Mouse (Mus musculus) limb, embryonic 13.5 days (tissue): ENCODE results near the gene Ggt6. TPM values are rescaled to one million over a fixed set of nuclear protein-coding genes. Genes with fewer than 3 reads are reported as not detected.
A peak's percentile ranks its signal among the peaks of the same experiment; 100 is the strongest.

Experiments
- ATAC-seq: fragments of 200-750 bp; cut with Nextera tagmentation; 2 replicates; pipeline ENCODE4 v1.8.0; 2017; ENCODE audit warnings: low read depth, moderate number of reproducible peaks, moderate TSS enrichment; ENCODE audit not compliant: low FRiP score
- H3K27ac ChIP-seq: fragments of 300-500 bp; sonication (generic); 2 replicates; pipeline ENCODE4 v1.5.1; 2015; ENCODE audit warnings: inconsistent platforms, mild to moderate bottlenecking, moderate library complexity
- H3K27me3 ChIP-seq: fragments of 300-500 bp; sonication (generic); 2 replicates; pipeline ENCODE4 v1.6.1; 2015; ENCODE audit warnings: mild to moderate bottlenecking, inconsistent platforms
- H3K36me3 ChIP-seq: fragments of 300-500 bp; sonication (generic); 2 replicates; pipeline ENCODE4 v1.6.1; 2015; ENCODE audit warnings: inconsistent platforms, mild to moderate bottlenecking, moderate library complexity
- H3K4me1 ChIP-seq: fragments of 300-500 bp; sonication (generic); 2 replicates; pipeline ENCODE4 v1.6.1; 2015; ENCODE audit warnings: inconsistent platforms
- H3K4me2 ChIP-seq: fragments of 300-500 bp; sonication (generic); replicated peaks from 2 replicates; pipeline ENCODE4 v1.6.1; 2015; ENCODE audit warnings: inconsistent platforms, mild to moderate bottlenecking, moderate library complexity
- H3K4me3 ChIP-seq: fragments of 300-500 bp; sonication (generic); 2 replicates; pipeline ENCODE4 v1.5.1; 2015; ENCODE audit warnings: moderate library complexity, mild to moderate bottlenecking, inconsistent platforms
- H3K9ac ChIP-seq: fragments of 300-500 bp; sonication (generic); 2 replicates; pipeline ENCODE4 v1.6.1; 2015; ENCODE audit warnings: mild to moderate bottlenecking, inconsistent platforms
- H3K9me3 ChIP-seq: fragments of 300-500 bp; sonication (generic); 2 replicates; pipeline ENCODE4 v1.6.1; 2016; ENCODE audit warnings: inconsistent platforms
- WGBS: fragments of 180-500 bp; shearing (Covaris S2); methylation state at CpG from one replicate; pipeline ENCODE4 v1.1.7; 2015; 5-methylcytosine and 5-hydroxymethylcytosine counted together
- polyA plus RNA-seq: library from polyadenylated mRNA; unstranded; fragments of >200 nt; fragmentation: Nextera tagmentation; extraction: Ambion mirVana; gene quantifications from 2 replicates; pipeline ENCODE4 v1.2.1, GENCODE M21; 2015

The Ggt6 gene
- polyA plus RNA-seq, 1 experiment from 2014 or later, result 0.74 TPM

GRCm38 (mm10) chr11:72402017-72402416 is 33.3 kb upstream of the Ggt6 start:
- Histone ChIP-seq H3K4me2 (no peak overlapping the region), H3K9ac (no peak overlapping the region), H3K4me3 (no peak overlapping the region), H3K4me1 (peaks cover 23% of the 10 kb centered on the region), H3K36me3 (peaks cover 8% of the 10 kb centered on the region; the same call in 1 of the 2 replicates), H3K27ac (no peak overlapping the region), H3K9me3 (no peaks in the 10 kb centered on the region), H3K27me3 (peaks cover 12% of the 10 kb centered on the region)
- 82% methylated on average over 5 of the region's 5 CpGs for WGBS
- ATAC-seq, result no peak

- WGBS, result 87% methylated on average over 12 of the region's 12 CpGs
These were observed 32.4 kb upstream of the Ggt6 start for GRCm38 (mm10) chr11:72402969-72403368.

GRCm38 (mm10) chr11:72405532-72405931 is 29.8 kb upstream of the Ggt6 start:
- no peak overlapping the region for H3K4me2 ChIP-seq
- no peak overlapping the region for H3K9ac ChIP-seq
- H3K9me3 ChIP-seq, result no peaks in the 10 kb centered on the region
- no peak overlapping the region for H3K4me3 ChIP-seq
- H3K27ac ChIP-seq, result no peak overlapping the region
- H3K27me3 ChIP-seq, result peaks cover 35% of the 10 kb centered on the region
- peaks cover 4% of the 10 kb centered on the region; the same call in 1 of the 2 replicates for H3K36me3 ChIP-seq
- WGBS, result 54% methylated on average over 4 of the region's 4 CpGs
- no peak for ATAC-seq
- H3K4me1 ChIP-seq, result peaks cover 43% of the 10 kb centered on the region

More at GRCm38 (mm10) chr11:72402969-72403368, 32.4 kb upstream of the Ggt6 start:
- Histone ChIP-seq H3K27ac (no peak overlapping the region), H3K4me2 (no peak overlapping the region), H3K4me1 (peaks cover 23% of the 10 kb centered on the region), H3K9me3 (no peaks in the 10 kb centered on the region), H3K4me3 (no peak overlapping the region), H3K9ac (no peak overlapping the region), H3K27me3 (peaks cover 17% of the 10 kb centered on the region), H3K36me3 (peaks cover 8% of the 10 kb centered on the region; the same call in 1 of the 2 replicates)
- ATAC-seq, result no peak

- Histone ChIP-seq H3K9me3 (no peaks in the 10 kb centered on the region), H3K36me3 (no peaks in the 10 kb centered on the region), H3K9ac (no peak overlapping the region), H3K4me3 (no peak overlapping the region), H3K4me2 (no peak overlapping the region), H3K27ac (no peak overlapping the region), H3K4me1 (peaks cover 46% of the 10 kb centered on the region), H3K27me3 (peaks cover 39% of the 10 kb centered on the region)
- WGBS, result 53% methylated on average over 8 of the region's 8 CpGs
- ATAC-seq, result no peak
These were observed 29.1 kb upstream of the Ggt6 start for GRCm38 (mm10) chr11:72406079-72406675.

GRCm38 (mm10) chr11:72407081-72407480 is 28.2 kb upstream of the Ggt6 start:
- peaks cover 55% of the 10 kb centered on the region for H3K4me1 ChIP-seq
- no peak overlapping the region for H3K9ac ChIP-seq
- H3K27ac ChIP-seq, result no peak overlapping the region

GRCm38 (mm10) chr11:72407574-72407973 is 27.8 kb upstream of the Ggt6 start:
- peaks cover 55% of the 10 kb centered on the region for H3K4me1 ChIP-seq
- H3K27me3 ChIP-seq, result peaks cover 41% of the 10 kb centered on the region

More at GRCm38 (mm10) chr11:72407081-72407480, 28.2 kb upstream of the Ggt6 start:
- H3K36me3 ChIP-seq, result no peaks in the 10 kb centered on the region
- H3K4me2 ChIP-seq, result no peak overlapping the region
- H3K9me3 ChIP-seq, result no peaks in the 10 kb centered on the region
- no peak overlapping the region for H3K4me3 ChIP-seq
- no peak for ATAC-seq
- 22% methylated on average over 3 of the region's 3 CpGs for WGBS
- H3K27me3 ChIP-seq, result peaks cover 41% of the 10 kb centered on the region

GRCm38 (mm10) chr11:72408451-72409170 is 26.7 kb upstream of the Ggt6 start:
- Histone ChIP-seq H3K9ac (no peak overlapping the region), H3K36me3 (no peaks in the 10 kb centered on the region), H3K9me3 (no peaks in the 10 kb centered on the region), H3K27me3 (peaks cover 41% of the 10 kb centered on the region), H3K4me2 (peak overlapping the region; percentile 99), H3K4me3 (0 out of 2 replicates have a peak overlapping the region, but pooled peaks have one; percentile 72), H3K4me1 (peaks cover 61% of the 10 kb centered on the region), H3K27ac (no peak overlapping the region)
- WGBS, result 27% methylated on average over 9 of the region's 9 CpGs
- no peak for ATAC-seq

More at GRCm38 (mm10) chr11:72407574-72407973, 27.8 kb upstream of the Ggt6 start:
- Histone ChIP-seq H3K4me2 (peak overlapping the region; percentile 30), H3K9ac (no peak overlapping the region), H3K36me3 (no peaks in the 10 kb centered on the region), H3K4me3 (no peak overlapping the region), H3K9me3 (no peaks in the 10 kb centered on the region), H3K27ac (no peak overlapping the region)
- WGBS, result 18% methylated on average over 7 of the region's 7 CpGs
- no peak for ATAC-seq

GRCm38 (mm10) chr11:72409649-72410385 is 25.5 kb upstream of the Ggt6 start:
- Histone ChIP-seq H3K4me3 (peak overlapping the region; percentile 72), H3K4me2 (peak overlapping the region; percentile 99), H3K36me3 (no peaks in the 10 kb centered on the region), H3K4me1 (peaks cover 61% of the 10 kb centered on the region), H3K27ac (no peak overlapping the region; the same call in 1 of the 2 replicates), H3K9me3 (no peaks in the 10 kb centered on the region), H3K27me3 (peaks cover 39% of the 10 kb centered on the region), H3K9ac (peak overlapping the region; percentile 54)
- no peak for ATAC-seq
- WGBS, result 51% methylated on average over 12 of the region's 12 CpGs

- H3K27ac ChIP-seq, result no peak overlapping the region; the same call in 1 of the 2 replicates
- whole genome bisulfite sequencing, result 2% methylated on average over 25 of the region's 25 CpGs
- H3K4me1 ChIP-seq, result peaks cover 61% of the 10 kb centered on the region
- H3K9me3 ChIP-seq, result no peaks in the 10 kb centered on the region
- peak overlapping the region; percentile 99 for H3K4me2 ChIP-seq
- ATAC-seq, result no peak
- peaks cover 37% of the 10 kb centered on the region for H3K27me3 ChIP-seq
- H3K36me3 ChIP-seq, result no peaks in the 10 kb centered on the region
- H3K9ac ChIP-seq, result peak overlapping the region; percentile 74
- peak overlapping the region; percentile 72 for H3K4me3 ChIP-seq
These were observed 24.7 kb upstream of the Ggt6 start for GRCm38 (mm10) chr11:72410521-72411092.

GRCm38 (mm10) chr11:72411093-72411921 is 24.0 kb upstream of the Ggt6 start, which contains the start of gene Smtnl2:
Gene Smtnl2 (minus strand): TSS chr11:72411713.
- Histone ChIP-seq H3K36me3 (no peaks in the 10 kb centered on the region), H3K9ac (peak within 1 kb of the TSS; percentile 74)
- under 1% methylated on average over 85 of the region's 86 CpGs for WGBS

GRCm38 (mm10) chr11:72411945-72412344 is 23.4 kb upstream of the Ggt6 start:
- no peak for ATAC-seq

More at GRCm38 (mm10) chr11:72411093-72411921, 24.0 kb upstream of the Ggt6 start, which contains the start of gene Smtnl2:
- no peaks in the 10 kb centered on the region for H3K9me3 ChIP-seq
- peaks cover 36% of the 10 kb centered on the region for H3K27me3 ChIP-seq
- peak within 1 kb of the TSS; percentile 72 for H3K4me3 ChIP-seq
- peak within 1 kb of the TSS; percentile 99 for H3K4me2 ChIP-seq
- H3K4me1 ChIP-seq, result peaks cover 57% of the 10 kb centered on the region
- peak within 1 kb of the TSS; percentile 48 for H3K27ac ChIP-seq
- ATAC-seq, result peak; percentile 91

More at GRCm38 (mm10) chr11:72411945-72412344, 23.4 kb upstream of the Ggt6 start:
- 34% methylated on average over 9 of the region's 9 CpGs for WGBS
- no peak overlapping the region for H3K27ac ChIP-seq
- H3K4me2 ChIP-seq, result peak overlapping the region; percentile 99
- H3K4me1 ChIP-seq, result peaks cover 51% of the 10 kb centered on the region
- H3K4me3 ChIP-seq, result peak overlapping the region; percentile 72
- H3K9ac ChIP-seq, result peak overlapping the region; percentile 74
- peaks cover 30% of the 10 kb centered on the region for H3K27me3 ChIP-seq
- no peaks in the 10 kb centered on the region for H3K36me3 ChIP-seq
- no peaks in the 10 kb centered on the region for H3K9me3 ChIP-seq
